Mouse (Mus musculus) B cell, adult 62 days (primary cell): ENCODE measurements around the gene Cp. TPM values are rescaled to one million over a fixed set of nuclear protein-coding genes. Genes with fewer than 3 reads are reported as not detected.

Source experiments
- total RNA-seq: library from RNA; stranded (reverse); gene quantifications from 4 replicates; pipeline ENCODE4 v1.2.4, GENCODE M21; 2023

The Cp gene
- total RNA-seq: 0.35 TPM in 1 of 4 replicates, not detected in the others

DNA sequence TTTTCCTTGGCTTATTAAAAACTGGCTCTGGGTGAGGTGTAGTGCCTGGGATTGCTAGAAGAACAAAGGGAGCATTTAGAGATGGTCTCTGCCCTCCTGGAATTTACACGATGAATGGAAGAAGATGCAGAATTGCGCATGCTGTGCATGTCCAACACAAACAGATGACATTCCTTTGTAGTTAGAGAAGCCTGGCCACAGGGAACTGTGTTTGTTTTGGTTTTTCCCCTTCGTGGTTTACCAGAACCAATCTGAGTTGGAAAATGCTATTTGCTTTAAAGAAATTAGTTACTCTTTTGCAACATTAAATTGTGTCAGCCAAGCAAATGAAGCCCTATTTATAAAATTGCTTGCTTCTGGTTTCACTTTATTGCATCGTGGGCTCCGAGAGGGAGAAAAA lies at the start of gene Cp:
Gene Cp (plus strand): TSS at position 170 of the 400 bp plus-strand sequence.

DNA sequence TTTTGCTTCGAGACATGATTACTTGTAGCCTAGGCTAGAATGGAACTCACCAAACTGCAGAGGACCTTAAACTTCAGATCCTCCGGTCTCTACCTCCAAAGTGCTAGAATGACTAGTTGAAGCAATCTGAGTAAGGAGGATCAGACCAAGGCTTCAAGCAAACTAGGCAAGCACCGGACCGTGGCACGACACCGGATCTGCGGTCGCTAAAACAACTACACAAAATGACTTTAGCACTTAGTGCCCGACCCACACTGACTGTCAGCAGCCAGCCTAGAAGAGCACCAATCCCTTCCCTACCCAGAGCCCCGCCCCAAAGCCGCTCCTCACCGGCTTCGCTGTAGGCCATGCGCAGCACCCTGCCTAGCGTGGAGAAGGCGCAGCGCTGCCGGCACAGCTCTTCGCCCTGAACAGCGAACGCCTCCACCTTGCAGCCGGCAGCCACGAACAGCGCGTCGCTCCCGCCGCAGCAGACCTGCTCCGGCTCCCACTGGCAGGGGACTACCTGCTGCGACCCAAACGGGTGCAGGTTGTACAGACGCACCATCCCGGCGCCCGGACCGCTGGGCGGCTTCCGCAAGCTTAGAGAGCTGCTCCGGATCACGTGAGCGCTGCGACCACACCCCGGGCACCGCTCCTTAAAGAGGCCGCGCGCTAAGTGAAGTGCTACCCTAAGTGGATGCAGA lies 78.0 kb downstream of the Cp start, which contains the start of gene Hps3:
Gene Hps3 (minus strand): TSS at position 597 of the 686 bp plus-strand sequence.

DNA sequence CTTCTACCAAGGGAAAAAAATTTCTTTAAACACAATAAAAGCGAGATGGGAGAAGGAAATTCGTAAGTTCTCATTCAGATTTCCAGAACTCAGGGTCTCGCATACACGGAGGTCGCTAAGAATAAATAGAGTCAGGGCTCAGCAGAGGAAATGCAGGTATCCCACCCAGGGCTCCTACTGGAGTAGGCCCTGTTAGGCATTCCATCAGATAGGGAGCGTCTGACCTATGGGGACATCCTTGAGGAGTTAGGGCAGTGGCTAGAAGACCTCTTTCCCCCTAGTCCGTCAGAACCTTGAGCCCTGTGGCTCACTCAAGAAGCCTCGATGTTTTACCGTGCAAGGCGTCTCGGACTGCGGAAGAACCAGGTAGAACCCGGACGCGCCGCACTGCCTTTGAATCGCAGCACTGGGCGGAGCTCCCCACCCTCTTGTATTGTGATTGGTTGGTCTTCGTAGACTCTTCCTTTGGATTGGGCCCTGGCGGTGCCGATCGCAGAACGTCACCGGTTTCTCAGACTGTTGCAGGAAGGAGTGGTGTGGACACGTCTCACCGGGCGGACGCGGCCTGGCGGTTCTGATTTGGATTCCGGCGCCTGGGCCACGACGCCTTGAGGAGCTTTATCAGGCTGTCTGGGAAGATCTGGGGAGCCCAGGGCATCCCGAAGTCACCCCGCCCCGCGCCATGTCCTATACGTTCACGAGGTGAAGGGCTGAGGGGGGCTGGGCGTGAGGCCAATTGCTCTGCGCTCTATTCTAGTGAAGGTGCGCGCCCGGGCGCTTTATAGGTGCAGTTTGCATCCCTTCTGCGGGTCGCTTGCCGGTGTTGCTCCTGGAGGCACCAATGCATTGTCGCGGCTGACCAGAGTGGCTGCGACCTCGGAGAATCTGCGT lies 100.7 kb downstream of the Cp start, which contains the start of gene Hltf:
Gene Hltf (plus strand): TSS at position 506 of the 891 bp plus-strand sequence.

Other genes starting within 250 kb of the Cp start
- gene Hps3, start 78.3 kb downstream of the Cp start, total RNA-seq: 125 to 140 TPM (median 129 TPM) in 4 replicates
- gene Hltf, start 100.8 kb downstream of the Cp start, total RNA-seq: 59.7 to 65.6 TPM (median 63.0 TPM) in 4 replicates
- gene Gyg, start 198.3 kb downstream of the Cp start, total RNA-seq: 21.3 to 24.2 TPM (median 23.4 TPM) in 4 replicates